Mouse (Mus musculus) spleen, postnatal 14 days (tissue): ENCODE results near the gene Auts2.

Source experiments
- DNase-seq, 2 experiments: peaks; one replicate each; pipeline ENCODE4 v3.0.0; 2021 to 2022; ENCODE audit warnings: low spot score in 2 of 2

The Auts2 gene

GRCm38 (mm10) chr5:132500817-132501231 lies 42.3 kb downstream of the Auts2 start:
- DNase-seq: no peak

DNA sequence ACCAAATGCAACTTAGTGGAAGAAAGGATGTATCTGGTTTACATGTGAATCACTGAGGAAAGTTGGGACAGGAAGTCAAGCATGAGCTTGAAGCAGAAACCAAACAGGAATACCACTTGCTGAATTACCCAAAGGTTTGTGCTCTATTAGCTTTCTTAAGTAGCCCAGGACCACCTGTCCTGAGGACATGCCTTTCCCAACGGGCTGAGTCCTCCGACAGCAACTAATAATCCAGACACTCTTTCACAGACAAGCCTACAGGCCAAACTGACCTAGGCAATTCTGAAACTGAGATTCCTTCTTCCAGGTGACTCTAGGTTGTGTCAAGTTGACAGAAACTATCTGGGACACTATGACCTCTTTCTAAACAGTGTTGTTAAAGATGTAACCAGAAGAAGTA lies 44.2 kb downstream of the Auts2 start:
- no peak for DNase-seq

DNA sequence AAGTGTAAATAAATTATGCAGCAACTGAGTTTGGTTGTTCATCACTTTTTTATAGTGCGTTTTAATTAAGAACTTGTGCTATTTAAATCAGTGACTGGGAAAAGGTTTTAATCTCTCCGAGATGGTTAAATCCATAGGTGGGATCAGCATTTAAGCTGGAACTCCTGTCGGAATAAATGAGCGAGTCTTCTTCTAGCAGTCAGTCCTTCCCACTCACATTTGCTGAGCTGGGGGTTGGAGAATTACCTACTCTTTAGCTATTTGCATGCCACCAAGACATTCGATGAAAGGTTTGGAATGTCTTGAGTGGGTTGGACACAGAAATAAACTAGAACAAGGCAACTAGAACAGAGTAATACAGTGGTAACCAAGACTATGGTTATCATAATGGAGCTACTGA lies 45.1 kb downstream of the Auts2 start:
- no peak for DNase-seq

- no peak for DNase-seq
Observed at GRCm38 (mm10) chr5:132492793-132493192, 50.4 kb downstream of the Auts2 start.

GRCm38 (mm10) chr5:132492040-132492439 lies 51.1 kb downstream of the Auts2 start:
- DNase-seq: no peak

GRCm38 (mm10) chr5:132491508-132491907 lies 51.6 kb downstream of the Auts2 start:
- no peak for DNase-seq

GRCm38 (mm10) chr5:132490326-132490725 lies 52.8 kb downstream of the Auts2 start:
- no peak for DNase-seq

DNA sequence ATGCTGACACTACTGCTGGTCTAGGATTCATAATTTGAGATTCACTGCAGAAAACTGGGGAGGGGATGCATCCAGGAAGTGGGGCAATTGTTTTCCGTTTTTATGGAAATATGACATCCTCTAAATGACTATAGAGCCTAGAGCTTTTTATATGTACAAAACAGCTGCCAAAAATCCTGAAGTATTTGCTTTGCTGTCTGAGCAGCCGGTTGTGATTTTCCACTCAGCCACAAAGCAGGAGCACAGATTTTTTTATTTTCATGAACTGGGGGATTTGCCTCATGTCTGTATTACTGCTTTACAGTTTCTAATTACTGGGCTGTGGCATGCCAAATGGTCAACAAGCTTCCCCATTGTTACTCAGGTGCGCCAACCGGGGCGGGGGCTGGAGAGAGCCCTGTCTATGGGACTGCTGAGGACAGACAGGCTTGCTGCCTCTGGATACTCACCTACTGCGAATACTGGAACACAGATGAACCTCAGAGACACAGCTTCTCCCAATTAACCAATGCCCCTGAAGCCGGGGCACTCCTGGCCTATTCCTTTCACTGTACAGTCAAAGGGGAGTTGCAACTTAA lies 53.3 kb downstream of the Auts2 start:
- DNase-seq: no peak

DNA sequence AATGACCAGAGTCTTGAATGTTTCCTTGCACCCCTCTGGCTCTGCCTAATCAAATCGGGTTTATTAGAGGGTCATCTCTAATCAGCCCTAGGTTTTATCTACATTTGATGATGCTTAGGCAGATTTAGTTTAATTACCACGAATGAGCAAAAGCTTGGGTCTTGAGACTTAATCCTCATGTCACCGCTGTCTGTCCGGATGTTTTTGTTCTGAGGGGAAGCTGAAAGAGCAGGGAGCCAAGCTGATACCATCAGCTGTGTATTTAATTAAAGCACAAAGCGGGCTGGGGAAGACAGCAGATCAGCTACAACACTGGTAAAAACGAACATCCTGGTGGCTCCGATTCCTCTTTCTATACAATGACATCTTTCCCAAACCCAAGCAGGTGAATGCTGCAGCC lies 56.3 kb downstream of the Auts2 start:
- DNase-seq: no peak

GRCm38 (mm10) chr5:132485994-132486393 lies 57.1 kb downstream of the Auts2 start:
- DNase-seq: no peak

GRCm38 (mm10) chr5:132485448-132485847 lies 57.7 kb downstream of the Auts2 start:
- no peak for DNase-seq

GRCm38 (mm10) chr5:132481476-132481875 lies 61.7 kb downstream of the Auts2 start:
- no peak for DNase-seq

GRCm38 (mm10) chr5:132480461-132480860 lies 62.7 kb downstream of the Auts2 start:
- no peak for DNase-seq

- DNase-seq: no peak
Observed at GRCm38 (mm10) chr5:132479227-132479857, 63.8 kb downstream of the Auts2 start.

- DNase-seq: no peak
Observed at GRCm38 (mm10) chr5:132477533-132477932, 65.6 kb downstream of the Auts2 start.

GRCm38 (mm10) chr5:132472905-132473321 lies 70.2 kb downstream of the Auts2 start:
- no peak for DNase-seq

- DNase-seq: no peak
Observed at GRCm38 (mm10) chr5:132472184-132472829, 70.8 kb downstream of the Auts2 start.

DNA sequence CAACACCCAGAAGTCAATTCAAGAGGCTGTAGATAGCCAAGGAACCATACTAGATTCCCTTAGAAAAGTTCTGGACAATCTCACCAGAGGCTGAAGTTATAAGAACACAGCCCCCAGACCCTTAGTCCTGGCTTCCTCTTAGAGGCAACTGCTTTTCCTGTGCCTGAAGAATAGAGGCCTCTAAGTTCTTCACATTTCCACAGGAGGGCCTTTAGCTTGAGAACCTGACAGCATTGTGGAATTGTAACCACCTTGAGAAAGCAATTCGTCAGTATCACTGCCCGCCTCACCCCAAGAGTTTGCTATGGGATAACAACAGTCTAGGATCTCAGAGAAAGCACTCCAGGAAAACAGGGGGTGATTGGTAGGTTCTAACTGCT lies 75.8 kb downstream of the Auts2 start:
- DNase-seq: no peak

- no peak for DNase-seq
Observed at GRCm38 (mm10) chr5:132466427-132467363, 76.4 kb downstream of the Auts2 start.

DNA sequence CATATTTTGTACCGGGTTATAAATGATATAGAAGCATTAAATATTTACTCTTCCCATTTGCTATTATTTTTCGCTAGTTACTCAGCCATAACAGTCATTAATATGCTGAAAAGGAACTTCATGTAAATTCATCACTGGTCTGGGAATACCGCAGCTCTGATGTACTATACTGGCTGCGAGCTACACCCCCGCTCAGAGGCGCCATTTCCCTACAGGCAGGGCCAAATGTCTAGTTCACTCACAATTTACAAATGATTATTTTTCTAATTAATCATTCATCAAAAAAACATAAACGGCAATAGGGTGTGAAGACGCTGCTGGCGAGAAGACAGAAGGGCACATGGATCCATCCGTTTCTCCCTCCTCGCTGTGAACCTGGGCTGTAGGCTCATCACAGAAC lies 80.6 kb downstream of the Auts2 start:
- no peak for DNase-seq

DNA sequence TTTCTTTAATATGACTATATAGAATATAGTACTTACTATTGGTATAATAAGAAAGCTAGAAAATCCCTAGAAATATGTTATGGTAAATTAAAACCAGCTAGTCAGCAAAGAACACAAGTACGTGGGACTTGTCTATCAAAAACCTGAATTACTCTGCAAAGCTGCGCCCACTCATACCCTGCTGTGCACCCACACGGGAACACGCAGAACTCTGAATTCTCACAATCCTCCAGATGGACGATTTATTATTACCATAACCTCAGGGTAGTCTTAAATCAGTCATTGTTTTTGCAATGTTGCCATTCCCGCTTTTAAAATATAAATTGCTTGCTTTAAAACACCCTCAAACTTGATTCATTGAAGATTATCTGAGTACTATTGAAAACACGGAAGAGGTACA lies 84.6 kb downstream of the Auts2 start:
- DNase-seq: no peak

DNA sequence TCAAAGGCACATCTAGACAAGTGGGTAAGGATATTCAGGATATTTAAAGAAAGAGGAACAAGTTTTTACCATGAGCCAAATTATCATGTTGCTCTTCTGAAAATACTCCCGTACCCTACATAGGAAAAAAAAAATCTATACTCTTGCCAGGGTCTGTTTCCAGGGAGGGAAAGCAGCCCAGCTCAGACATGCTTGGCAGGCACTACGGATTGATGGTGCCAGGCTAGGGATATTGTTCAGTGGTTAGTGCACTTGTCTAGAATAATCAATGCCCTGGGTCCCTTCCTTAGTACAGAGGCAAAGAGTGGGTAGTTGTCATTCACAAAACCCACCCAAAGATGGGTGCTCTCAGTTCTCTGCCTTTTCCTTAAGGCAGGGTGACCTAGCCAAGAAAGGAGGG lies 90.8 kb downstream of the Auts2 start:
- DNase-seq: no peak
